Mouse (Mus musculus) testis, adult 2 months (tissue): Measurements from ENCODE around the gene Tubb5.

Source experiments
- CTCF ChIP-seq: fragments of 200-500 bp; IDR thresholded peaks from 2 replicates; pipeline ENCODE4 v1.5.1; 2012; ENCODE audit warnings: low read depth, mild to moderate bottlenecking, inconsistent platforms, low read length, moderate library complexity; ENCODE audit not compliant: control insufficient read depth, insufficient read depth, insufficient replicate concordance
- POLR2A ChIP-seq: fragments of 200-500 bp; IDR thresholded peaks from 2 replicates; pipeline ENCODE4 v1.6.1; 2012; ENCODE audit warnings: low read depth, mild to moderate bottlenecking, inconsistent platforms, low read length, moderate library complexity; ENCODE audit not compliant: control insufficient read depth

DNA sequence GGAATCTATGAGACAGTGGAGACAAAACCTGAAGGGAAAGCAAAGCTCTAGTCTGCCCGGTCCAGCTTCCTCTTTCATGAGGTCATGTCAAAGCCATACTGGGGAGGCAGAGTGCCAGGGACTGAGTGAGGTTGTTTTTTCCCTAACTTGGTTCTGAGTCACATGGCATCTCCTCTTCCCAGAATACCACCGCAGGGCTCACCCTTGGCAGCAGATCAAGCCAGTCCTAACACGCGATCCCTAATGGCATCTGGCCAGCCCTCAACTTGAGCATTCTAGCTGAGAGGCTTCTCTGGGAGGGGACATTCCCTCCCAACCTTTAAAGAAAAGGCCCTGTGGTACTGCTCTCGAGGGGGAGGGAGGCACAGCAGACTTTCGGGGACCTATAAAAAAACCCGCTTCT, 24.9 kb downstream of the Tubb5 start:
- TF ChIP-seq CTCF (no peak), POLR2A (no peak)
